Mouse (Mus musculus): ENCODE measurements around the gene Auts2.

DNA sequence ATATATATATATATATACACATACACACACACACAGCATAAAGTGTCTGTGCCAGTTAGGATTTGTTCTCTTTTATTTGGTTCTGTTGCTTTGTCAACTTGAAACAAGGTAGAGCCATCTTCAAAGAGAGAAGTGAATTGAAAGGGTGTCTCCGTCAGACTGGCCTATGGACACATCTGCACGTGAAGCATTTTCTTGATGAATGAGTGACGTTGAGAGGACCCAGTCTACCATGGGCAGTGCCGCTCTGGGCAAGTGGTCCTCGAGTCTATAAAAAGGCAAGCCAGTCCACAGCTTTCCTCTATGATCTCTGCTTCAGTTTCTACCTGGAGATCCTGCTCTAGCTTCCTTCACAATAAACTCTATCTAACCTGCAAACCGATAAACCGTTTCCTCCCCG is 105.7 kb downstream of the Auts2 start:
- TF ChIP-seq CTCF (IDR thresholded peaks at IDR 0.05) (no peak), EP300 (IDR thresholded peaks at IDR 0.05) (no peak)

Measured in lung, postnatal 0 days (tissue).